9 mouse cellular contexts compared by ENCODE assay signal in genomic region chr4:130074761-130075515, GRCm38 (mm10). TPM values are rescaled to one million over a fixed set of nuclear protein-coding genes. Genes with fewer than 3 reads are reported as not detected.
DNase-seq lines count a peak whose midpoint lies in the region; ATAC-seq and TF ChIP-seq lines count a peak whose summit lies in the region.
"Had no signal": no experiment of that assay in that cellular context is flagged by ENCODE, and none has a peak within 500 bp of the region (broad histone marks: within the 10 kb centered on the region; RNA-seq: fewer than 3 reads in every experiment).

No protein-coding gene starts in this region.

- no peak overlapping the region for H3K4me2 ChIP-seq in embryonic facial prominence, embryonic 15.5 days (replicated peaks)
- no peak overlapping the region for H3K4me2 ChIP-seq in lung, postnatal 0 days (replicated peaks; ENCODE audit: low read depth, low read length)
- no peak overlapping the region for H3K4me2 ChIP-seq in liver, postnatal 0 days (ENCODE audit: low read depth, low read length)

- DNase-seq in embryonic facial prominence, embryonic 10.5 days (ENCODE audit: low spot score) = no peak
- DNase-seq in lung, postnatal 0 days (ENCODE audit: low spot score) = peak; percentile 26
- DNase-seq in lung, postnatal 10 days = no peak
- DNase-seq in fat pad, adult 2 months (ENCODE audit: extremely low read depth, low read depth, low spot score) = peak; percentile 85
- peak; percentile 45 to 50 for DNase-seq in layer of hippocampus, postnatal 36 days
- DNase-seq in frontal cortex, adult 2 months (ENCODE audit: extremely low spot score in 1 of 2, low spot score in 1 of 2) = no peak
- no peak for DNase-seq in liver, postnatal 0 days

- H3K4me3 ChIP-seq in embryonic facial prominence, embryonic 15.5 days (replicated peaks) = no peak overlapping the region
- H3K4me3 ChIP-seq in embryonic facial prominence, embryonic 10.5 days = no peak overlapping the region
- H3K4me3 ChIP-seq in lung, postnatal 0 days (ENCODE audit: low read depth, low read length) = no peak overlapping the region
- H3K4me3 ChIP-seq in liver, postnatal 0 days (ENCODE audit: low read depth, low read length) = no peak overlapping the region

- H3K9me3 ChIP-seq in embryonic facial prominence, embryonic 15.5 days (replicated peaks) = no peaks in the 10 kb centered on the region
- no peaks in the 10 kb centered on the region for H3K9me3 ChIP-seq in embryonic facial prominence, embryonic 10.5 days
- no peaks in the 10 kb centered on the region for H3K9me3 ChIP-seq in lung, postnatal 0 days (ENCODE audit: low read length)
- no peaks in the 10 kb centered on the region for H3K9me3 ChIP-seq in liver, postnatal 0 days (ENCODE audit: low read length)

- H3K27me3 ChIP-seq in embryonic facial prominence, embryonic 15.5 days = peaks cover 8% of the 10 kb centered on the region; the same call in 1 of the 2 replicates
- H3K27me3 ChIP-seq in embryonic facial prominence, embryonic 10.5 days (replicated peaks; ENCODE audit: low read depth, poor library complexity, severe bottlenecking) = peaks cover 55% of the 10 kb centered on the region
- no peaks in the 10 kb centered on the region for H3K27me3 ChIP-seq in lung, postnatal 0 days (replicated peaks; ENCODE audit: insufficient read depth, low read length)
- H3K27me3 ChIP-seq in liver, postnatal 0 days (ENCODE audit: insufficient read depth, low read length) = peaks cover 12% of the 10 kb centered on the region; the same call in 1 of the 2 replicates

- no peak overlapping the region for H3K9ac ChIP-seq in embryonic facial prominence, embryonic 15.5 days
- H3K9ac ChIP-seq in lung, postnatal 0 days (replicated peaks; ENCODE audit: low read depth) = no peak overlapping the region
- H3K9ac ChIP-seq in liver, postnatal 0 days (replicated peaks) = no peak overlapping the region

- TF ChIP-seq CTCF in lung, postnatal 0 days (IDR thresholded peaks at IDR 0.05) = peak; percentile 17; the same call in 1 of the 2 replicates
- no peak for TF ChIP-seq CTCF in liver, postnatal 0 days (IDR thresholded peaks at IDR 0.05; ENCODE audit: low read depth)

- peaks cover 51% of the 10 kb centered on the region for H3K36me3 ChIP-seq in embryonic facial prominence, embryonic 15.5 days
- no peaks in the 10 kb centered on the region for H3K36me3 ChIP-seq in embryonic facial prominence, embryonic 10.5 days (replicated peaks)
- no peaks in the 10 kb centered on the region for H3K36me3 ChIP-seq in lung, postnatal 0 days (ENCODE audit: insufficient read depth, low read length)
- no peaks in the 10 kb centered on the region for H3K36me3 ChIP-seq in liver, postnatal 0 days (replicated peaks; ENCODE audit: insufficient read depth, low read length)

- H3K27ac ChIP-seq in embryonic facial prominence, embryonic 15.5 days (replicated peaks) = no peak overlapping the region
- no peak overlapping the region for H3K27ac ChIP-seq in embryonic facial prominence, embryonic 10.5 days (replicated peaks)
- H3K27ac ChIP-seq in lung, postnatal 0 days (ENCODE audit: low read length) = no peak overlapping the region
- H3K27ac ChIP-seq in liver, postnatal 0 days (ENCODE audit: low read depth) = no peak overlapping the region

- WGBS in embryonic facial prominence, embryonic 15.5 days = 57% methylated on average over 17 of the region's 17 CpGs
- WGBS in embryonic facial prominence, embryonic 10.5 days = 74% methylated on average over 17 of the region's 17 CpGs
- 61% methylated on average over 17 of the region's 17 CpGs for WGBS in lung, postnatal 0 days
- 61% methylated on average over 17 of the region's 17 CpGs for WGBS in liver, postnatal 0 days (ENCODE audit: insufficient replicate concordance)

- peak; percentile 13; the same call in 1 of the 2 replicates for ATAC-seq in embryonic facial prominence, embryonic 15.5 days (ENCODE audit: insufficient number of reproducible peaks, low FRiP score, low TSS enrichment, low read depth)
- ATAC-seq in lung, postnatal 0 days = peak; percentile 56
- ATAC-seq in liver, postnatal 0 days = no peak

- H3K4me1 ChIP-seq in embryonic facial prominence, embryonic 15.5 days = peaks cover 21% of the 10 kb centered on the region
- peaks cover 14% of the 10 kb centered on the region for H3K4me1 ChIP-seq in embryonic facial prominence, embryonic 10.5 days
- no peaks in the 10 kb centered on the region for H3K4me1 ChIP-seq in lung, postnatal 0 days (ENCODE audit: insufficient read depth, low read depth, low read length)
- no peaks in the 10 kb centered on the region for H3K4me1 ChIP-seq in liver, postnatal 0 days (ENCODE audit: insufficient read depth)

- no peak for TF ChIP-seq EP300 in lung, postnatal 0 days (IDR thresholded peaks at IDR 0.05)
- TF ChIP-seq EP300 in liver, postnatal 0 days (IDR thresholded peaks at IDR 0.05; ENCODE audit: low read depth) = no peak

RNA-seq across cellular contexts. Expression of gene Col16a1, which starts 27.3 kb away (rescaled TPM):
- 183 and 190 TPM in 2 replicates for polyA plus RNA-seq in embryonic facial prominence, embryonic 15.5 days (2015; fragmentation: Nextera tagmentation; extraction: Ambion mirVana)
- polyA plus RNA-seq in embryonic facial prominence, embryonic 10.5 days (2016; fragmentation: Nextera tagmentation; extraction: Ambion mirVana) = 4.7 and 7.2 TPM in 2 replicates
- polyA plus RNA-seq in lung, postnatal 0 days (2015; fragmentation: Nextera tagmentation; extraction: Ambion mirVana) = 26.2 and 30.1 TPM in 2 replicates
- total RNA-seq in layer of hippocampus, postnatal 36 days (2021) = 10 to 100 TPM; 12.4 to 16.3 TPM
- 40.4 and 40.6 TPM in 2 replicates for polyA plus RNA-seq in frontal cortex, adult 2 months (2012; rRNA removed)
- 2.3 and 3.0 TPM in 2 replicates for polyA plus RNA-seq in liver, postnatal 0 days (2015; fragmentation: Nextera tagmentation; extraction: Ambion mirVana)
- total RNA-seq: CH12.LX had no signal

RNA-seq across cellular contexts. Expression of gene Pef1, which starts 27.4 kb away (rescaled TPM):
- polyA plus RNA-seq in embryonic facial prominence, embryonic 15.5 days (2015; fragmentation: Nextera tagmentation; extraction: Ambion mirVana) = 68.6 and 71.0 TPM in 2 replicates
- polyA plus RNA-seq in embryonic facial prominence, embryonic 10.5 days (2016; fragmentation: Nextera tagmentation; extraction: Ambion mirVana) = 69.2 and 73.2 TPM in 2 replicates
- 82.0 and 84.6 TPM in 2 replicates for polyA plus RNA-seq in lung, postnatal 0 days (2015; fragmentation: Nextera tagmentation; extraction: Ambion mirVana)
- total RNA-seq in layer of hippocampus, postnatal 36 days (2021) = 10 to 100 TPM; 63.7 TPM
- polyA plus RNA-seq in frontal cortex, adult 2 months (2012; rRNA removed) = 73.5 and 75.2 TPM in 2 replicates
- 25.0 and 26.0 TPM in 2 replicates for polyA plus RNA-seq in liver, postnatal 0 days (2015; fragmentation: Nextera tagmentation; extraction: Ambion mirVana)

Comparison
In these comparisons a context has a peak if more than half of its experiments do, and no peak if none do; other contexts are left out.
1. DNase-seq: peak in lung, postnatal 0 days (single experiment), fat pad, adult 2 months (single experiment) and layer of hippocampus, postnatal 36 days (2 of 2); none in embryonic facial prominence, embryonic 10.5 days (single experiment), lung, postnatal 10 days (single experiment), frontal cortex, adult 2 months (0 of 2) and liver, postnatal 0 days (single experiment).